Mouse (Mus musculus) CH12.LX (cell line): ENCODE data around the gene Zmym6.

ENCODE experiments used
- CTCF ChIP-seq, 2 experiments: IDR thresholded peaks in 1 of 2; conservative IDR thresholded peaks in 1 of 2; 2 replicates each; pipeline ENCODE4 v1.5.1; 2011 to 2012; ENCODE audit warnings: low read depth in 2 of 2, low read length in 2 of 2, improper control_type of control experiment in 1 of 2, inconsistent platforms in 1 of 2, mild to moderate bottlenecking in 1 of 2, moderate library complexity in 1 of 2
- EP300 ChIP-seq: IDR thresholded peaks from 2 replicates; pipeline ENCODE4 v1.6.1; 2011; ENCODE audit warnings: low read length, improper control_type of control experiment
- HCFC1 ChIP-seq: IDR thresholded peaks from 2 replicates; pipeline ENCODE4 v1.6.1; 2012; ENCODE audit warnings: low read depth, mild to moderate bottlenecking, inconsistent platforms, low read length, improper control_type of control experiment
- MAX ChIP-seq: IDR thresholded peaks from 2 replicates; pipeline ENCODE4 v1.6.1; 2011; ENCODE audit warnings: low read length, improper control_type of control experiment
- POLR2A ChIP-seq: IDR thresholded peaks from 2 replicates; pipeline ENCODE4 v1.6.1; 2011; ENCODE audit warnings: low read depth, mild to moderate bottlenecking, improper control_type of control experiment, low read length
- TCF12 ChIP-seq: IDR thresholded peaks from 2 replicates; pipeline ENCODE4 v1.6.1; 2014; ENCODE audit warnings: low read depth, mild to moderate bottlenecking, inconsistent platforms, low read length, improper control_type of control experiment

DNA sequence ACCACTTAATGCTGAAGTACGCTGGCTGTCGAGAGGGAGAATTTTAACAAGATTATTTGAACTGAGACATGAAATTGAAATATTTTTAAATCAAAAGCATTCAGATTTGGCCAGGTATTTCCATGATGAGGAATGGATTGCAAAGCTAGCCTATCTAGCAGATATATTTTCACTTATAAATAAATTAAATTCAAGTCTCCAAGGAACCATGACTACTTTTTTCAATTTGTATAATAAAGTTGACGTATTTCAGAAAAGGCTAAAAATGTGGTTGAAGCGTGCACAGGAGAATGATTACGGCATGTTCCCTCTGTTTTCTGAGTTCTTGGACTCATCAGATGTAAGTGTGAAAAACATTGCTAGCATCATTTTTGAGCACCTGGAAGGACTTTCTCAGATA, 46.2 kb downstream of the Zmym6 start, which contains the start of gene Tmem35b:
- TF ChIP-seq TCF12 = no peak
- no peak for TF ChIP-seq HCFC1
- TF ChIP-seq CTCF (conservative IDR thresholded peaks at IDR 0.05 in 1 of 2, IDR thresholded peaks at IDR 0.05 in 1 of 2; ENCODE audit: low read depth in 2 of 2, low read length in 2 of 2) = no peak
- no peak for TF ChIP-seq POLR2A
- TF ChIP-seq EP300 = no peak
- TF ChIP-seq MAX = no peak
